Mouse (Mus musculus): Measurements from ENCODE around the gene Grk3.

Grk3 gene

GRCm38 (mm10) chr5:113009183-113009820 is 6.3 kb downstream of the Grk3 start:
- intact Hi-C loops (cut with DNase I) = no loop called here

GRCm38 (mm10) chr5:113008496-113008895 is 7.1 kb downstream of the Grk3 start:
- intact Hi-C loops (cut with DNase I) = no loop called here

- intact Hi-C loops (cut with DNase I) = no loop called here
Measured at GRCm38 (mm10) chr5:113006997-113007396, 8.6 kb downstream of the Grk3 start.

GRCm38 (mm10) chr5:113005941-113006391 is 9.6 kb downstream of the Grk3 start:
- intact Hi-C loops (cut with DNase I) = no loop called here

- intact Hi-C loops (cut with DNase I) = no loop called here
Measured at GRCm38 (mm10) chr5:113002821-113003380, 12.7 kb downstream of the Grk3 start.

- intact Hi-C loops (cut with DNase I) = no loop called here
Measured at GRCm38 (mm10) chr5:112999227-112999626, 16.4 kb downstream of the Grk3 start.

- intact Hi-C loops (cut with DNase I) = no loop called here
Measured at GRCm38 (mm10) chr5:112997516-112998186, 17.9 kb downstream of the Grk3 start.

GRCm38 (mm10) chr5:112991245-112991644 is 24.3 kb downstream of the Grk3 start:
- intact Hi-C loops (cut with DNase I) = no loop called here

- intact Hi-C loops (cut with DNase I) = no loop called here
Measured at GRCm38 (mm10) chr5:112981931-112982330, 33.7 kb downstream of the Grk3 start.

- intact Hi-C loops (cut with DNase I) = no loop called here
Measured at GRCm38 (mm10) chr5:112979710-112980109, 35.9 kb downstream of the Grk3 start.

GRCm38 (mm10) chr5:112979195-112979594 is 36.4 kb downstream of the Grk3 start:
- intact Hi-C loops (cut with DNase I) = no loop called here

- intact Hi-C loops (cut with DNase I) = no loop called here
Measured at GRCm38 (mm10) chr5:112977089-112977488, 38.5 kb downstream of the Grk3 start.

GRCm38 (mm10) chr5:112973596-112973995 is 42.0 kb downstream of the Grk3 start:
- intact Hi-C loops (cut with DNase I) = no loop called here

GRCm38 (mm10) chr5:112972297-112972696 is 43.3 kb downstream of the Grk3 start:
- intact Hi-C loops (cut with DNase I) = no loop called here

GRCm38 (mm10) chr5:112963495-112963894 is 52.1 kb downstream of the Grk3 start:
- intact Hi-C loops (cut with DNase I) = no loop called here

- intact Hi-C loops (cut with DNase I) = no loop called here
Measured at GRCm38 (mm10) chr5:112962166-112962565, 53.4 kb downstream of the Grk3 start.

- intact Hi-C loops (cut with DNase I) = no loop called here
Measured at GRCm38 (mm10) chr5:112960911-112961310, 54.7 kb downstream of the Grk3 start.

GRCm38 (mm10) chr5:112958293-112958692 is 57.3 kb downstream of the Grk3 start:
- intact Hi-C loops (cut with DNase I) = no loop called here

GRCm38 (mm10) chr5:112956841-112957240 is 58.8 kb downstream of the Grk3 start:
- intact Hi-C loops (cut with DNase I) = no loop called here

- intact Hi-C loops (cut with DNase I) = no loop called here
Measured at GRCm38 (mm10) chr5:112956368-112956767, 59.2 kb downstream of the Grk3 start.

GRCm38 (mm10) chr5:112950847-112951246 is 64.7 kb downstream of the Grk3 start:
- intact Hi-C loops (cut with DNase I) = no loop called here

GRCm38 (mm10) chr5:112945925-112946324 is 69.7 kb downstream of the Grk3 start:
- intact Hi-C loops (cut with DNase I) = no loop called here

GRCm38 (mm10) chr5:112942244-112942643 is 73.3 kb downstream of the Grk3 start:
- intact Hi-C loops (cut with DNase I) = no loop called here

Data from adrenal gland (tissue).